Mouse (Mus musculus) midbrain, embryonic 14.5 days (tissue): ENCODE data around the gene Aqr. TPM values are rescaled to one million over a fixed set of nuclear protein-coding genes. Genes with fewer than 3 reads are reported as not detected.

ENCODE experiments used
- ATAC-seq: fragments of 200-750 bp; cut with Nextera tagmentation; 2 replicates; pipeline ENCODE4 v1.8.0; 2017; ENCODE audit warnings: moderate number of reproducible peaks, moderate library complexity; ENCODE audit not compliant: low FRiP score, low TSS enrichment
- DNase-seq: peaks from one replicate; pipeline ENCODE4 v3.0.0-alpha.2; 2015
- H3K27ac ChIP-seq: fragments of 300-500 bp; sonication (generic); replicated peaks from 2 replicates; pipeline ENCODE4 v1.5.1; 2014; ENCODE audit warnings: mild to moderate bottlenecking, low read depth, low read length, moderate library complexity
- H3K27me3 ChIP-seq: fragments of 300-500 bp; sonication (generic); 2 replicates; pipeline ENCODE4 v1.6.1; 2014; ENCODE audit warnings: low read length, control low read depth, mixed read lengths; ENCODE audit not compliant: control insufficient read depth, insufficient read depth
- H3K36me3 ChIP-seq: fragments of 300-500 bp; sonication (generic); 2 replicates; pipeline ENCODE4 v1.6.1; 2014; ENCODE audit warnings: low read length, control low read depth; ENCODE audit not compliant: control insufficient read depth, insufficient read depth
- H3K4me1 ChIP-seq: fragments of 300-500 bp; sonication (generic); 2 replicates; pipeline ENCODE4 v1.6.1; 2014; ENCODE audit warnings: mild to moderate bottlenecking, antibody characterized with exemption, low read length, control low read depth; ENCODE audit not compliant: control insufficient read depth, insufficient read depth
- H3K4me2 ChIP-seq: fragments of 300-500 bp; sonication (generic); 2 replicates; pipeline ENCODE4 v1.6.1; 2014; ENCODE audit warnings: mild to moderate bottlenecking, low read length, moderate library complexity
- H3K4me3 ChIP-seq: fragments of 300-500 bp; sonication (generic); replicated peaks from 2 replicates; pipeline ENCODE4 v1.5.1; 2014; ENCODE audit warnings: low read depth, low read length
- H3K9ac ChIP-seq: fragments of 300-500 bp; sonication (generic); replicated peaks from 2 replicates; pipeline ENCODE4 v1.6.1; 2014; ENCODE audit warnings: mild to moderate bottlenecking, low read length, moderate library complexity
- H3K9me3 ChIP-seq: fragments of 300-500 bp; sonication (generic); 2 replicates; pipeline ENCODE4 v1.6.1; 2016; ENCODE audit warnings: low read length, control low read depth, mixed read lengths; ENCODE audit not compliant: control insufficient read depth
- WGBS: fragments of 180-500 bp; shearing (Covaris S2); extraction: QIAGEN DNeasy Blood & Tissue Kit; methylation state at CpG from one replicate; pipeline ENCODE4 v1.1.7; 2014; 5-methylcytosine and 5-hydroxymethylcytosine counted together
- polyA plus RNA-seq: library from polyadenylated mRNA; unstranded; fragments of >200 nt; fragmentation: Nextera tagmentation; extraction: Ambion mirVana; gene quantifications from 2 replicates; pipeline ENCODE4 v1.2.1, GENCODE M21; 2014

Gene Aqr
- polyA plus RNA-seq, 1 experiment from 2014 or later = 54.3 TPM

DNA sequence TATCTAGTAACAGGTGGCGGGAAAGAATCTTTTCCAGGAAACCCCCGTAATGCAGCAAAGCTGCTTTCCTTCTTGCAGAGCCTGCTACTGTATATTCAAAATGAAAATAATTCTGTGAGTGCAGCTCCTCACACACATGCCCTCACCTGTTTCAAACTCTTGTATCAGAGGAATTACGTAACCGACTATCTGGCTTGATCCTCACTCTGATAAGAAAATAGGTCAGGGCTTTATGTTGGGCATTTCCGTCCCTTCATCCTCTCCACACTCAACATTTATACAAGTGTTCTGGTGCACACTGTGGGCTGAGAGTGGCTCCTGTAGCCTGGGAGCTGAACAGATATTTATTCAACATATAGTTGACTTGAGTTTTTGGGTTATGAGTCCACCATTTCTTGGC, 87.7 kb downstream of the Aqr start:
- Histone ChIP-seq H3K9ac (no peak overlapping the region), H3K9me3 (no peaks in the 10 kb centered on the region), H3K4me3 (no peak overlapping the region), H3K27ac (no peak overlapping the region), H3K4me2 (no peak overlapping the region), H3K36me3 (peaks cover 47% of the 10 kb centered on the region), H3K4me1 (no peaks in the 10 kb centered on the region), H3K27me3 (no peaks in the 10 kb centered on the region)
- 96% methylated on average over 5 of the region's 5 CpGs for WGBS
- ATAC-seq (no peak), DNase-seq (no peak)

DNA sequence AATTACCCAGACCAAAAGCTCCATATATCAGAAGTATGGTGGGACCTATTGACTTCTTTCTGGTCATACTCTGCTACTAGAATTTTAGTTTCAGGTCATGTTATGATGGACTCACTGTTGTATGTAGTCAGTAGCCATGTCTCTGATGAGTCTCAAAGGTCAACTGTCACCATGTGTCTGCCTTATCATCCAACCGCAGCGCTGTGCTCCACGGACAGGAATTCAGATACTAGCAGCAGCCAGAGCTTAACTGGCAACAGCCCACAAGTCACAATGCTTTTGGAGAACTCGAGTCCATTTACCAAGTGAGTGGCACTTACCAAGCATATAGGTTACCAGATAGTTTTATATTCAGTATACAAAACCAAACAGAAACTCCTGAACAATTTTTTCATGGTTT, 89.2 kb downstream of the Aqr start:
- peaks cover 34% of the 10 kb centered on the region for H3K36me3 ChIP-seq
- no peaks in the 10 kb centered on the region for H3K9me3 ChIP-seq
- no peak overlapping the region for H3K9ac ChIP-seq
- no peak overlapping the region for H3K4me3 ChIP-seq
- H3K4me2 ChIP-seq = no peak overlapping the region
- H3K27me3 ChIP-seq = no peaks in the 10 kb centered on the region
- no peak for DNase-seq
- WGBS = 96% methylated on average over 4 of the region's 4 CpGs
- ATAC-seq = no peak
- no peak overlapping the region for H3K27ac ChIP-seq
- no peaks in the 10 kb centered on the region for H3K4me1 ChIP-seq

DNA sequence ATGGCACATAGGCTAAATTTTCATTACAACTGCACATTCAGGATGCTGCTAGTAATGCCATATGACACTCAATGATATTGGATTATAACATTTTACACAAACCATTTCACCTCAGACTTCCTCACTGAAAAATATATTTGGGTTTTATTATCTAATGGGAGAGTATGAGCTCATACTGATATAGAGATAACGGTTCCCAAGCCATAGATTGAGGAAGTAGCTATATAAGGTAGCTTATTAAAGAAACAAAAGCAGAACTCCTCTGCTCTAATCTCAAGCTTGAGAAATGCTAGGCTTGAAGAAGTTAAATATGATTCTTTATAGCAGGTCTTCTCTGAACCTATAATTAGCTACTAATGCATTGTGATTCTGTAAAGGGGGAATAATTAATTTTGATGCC, 90.3 kb downstream of the Aqr start:
- 93% methylated on average over 1 of the region's 1 CpGs for WGBS
- no peak for ATAC-seq
- Histone ChIP-seq H3K9ac (no peak overlapping the region), H3K4me1 (no peaks in the 10 kb centered on the region), H3K27me3 (no peaks in the 10 kb centered on the region), H3K4me3 (no peak overlapping the region), H3K4me2 (no peak overlapping the region), H3K27ac (no peak overlapping the region), H3K36me3 (peaks cover 24% of the 10 kb centered on the region), H3K9me3 (no peaks in the 10 kb centered on the region)
- DNase-seq = no peak

DNA sequence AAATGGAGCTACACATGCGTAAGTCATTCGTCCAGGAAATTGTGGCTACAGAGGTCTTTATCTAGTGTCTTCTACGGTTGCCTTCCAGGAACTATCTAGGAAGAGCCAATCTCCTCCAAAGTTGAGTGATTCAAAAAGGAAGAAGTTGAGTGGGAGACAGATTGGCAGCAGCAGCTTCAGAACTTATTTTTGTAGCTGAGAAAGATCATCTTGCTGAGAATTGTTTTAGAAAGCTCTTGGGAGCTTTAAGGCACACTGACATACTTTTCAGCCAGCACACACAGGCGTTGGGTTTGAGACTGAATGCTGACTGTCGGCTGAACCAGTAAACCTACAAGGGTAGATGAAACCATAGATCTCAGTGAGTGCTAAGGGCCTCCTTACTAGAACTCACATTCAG, 91.5 kb downstream of the Aqr start:
- Histone ChIP-seq H3K4me2 (no peak overlapping the region), H3K27me3 (no peaks in the 10 kb centered on the region), H3K9ac (no peak overlapping the region), H3K9me3 (no peaks in the 10 kb centered on the region), H3K27ac (no peak overlapping the region), H3K4me3 (no peak overlapping the region), H3K36me3 (peaks cover 12% of the 10 kb centered on the region), H3K4me1 (no peaks in the 10 kb centered on the region)
- DNase-seq (no peak), ATAC-seq (no peak)
- WGBS = 97% methylated on average over 5 of the region's 5 CpGs

DNA sequence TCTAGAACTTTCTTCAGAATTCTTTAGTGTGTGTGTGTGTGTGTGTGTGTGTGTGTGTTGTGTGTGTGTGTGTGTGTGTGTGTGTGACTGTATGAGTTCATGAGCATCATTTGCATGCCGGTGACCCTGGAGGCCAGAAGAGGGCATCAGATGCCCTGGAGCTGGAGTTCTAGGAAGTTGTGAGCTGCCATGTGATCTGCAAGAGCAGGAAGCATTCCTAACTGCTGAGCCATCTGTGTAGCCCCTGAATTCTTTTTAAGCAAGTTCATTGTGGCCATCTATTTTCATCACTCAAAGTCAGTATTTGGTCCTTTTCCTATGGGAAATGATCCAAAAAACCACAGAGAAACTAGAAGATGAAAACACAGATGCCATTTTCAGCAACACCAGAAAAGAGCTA, 92.1 kb downstream of the Aqr start:
- no peak for DNase-seq
- Histone ChIP-seq H3K9ac (no peak overlapping the region), H3K4me1 (no peaks in the 10 kb centered on the region), H3K4me2 (no peak overlapping the region), H3K9me3 (no peaks in the 10 kb centered on the region), H3K4me3 (no peak overlapping the region), H3K27ac (no peak overlapping the region), H3K36me3 (peaks cover 6% of the 10 kb centered on the region; the same call in 1 of the 2 replicates), H3K27me3 (no peaks in the 10 kb centered on the region)
- WGBS = 100% methylated on average over 1 of the region's 1 CpGs
- ATAC-seq = no peak

DNA sequence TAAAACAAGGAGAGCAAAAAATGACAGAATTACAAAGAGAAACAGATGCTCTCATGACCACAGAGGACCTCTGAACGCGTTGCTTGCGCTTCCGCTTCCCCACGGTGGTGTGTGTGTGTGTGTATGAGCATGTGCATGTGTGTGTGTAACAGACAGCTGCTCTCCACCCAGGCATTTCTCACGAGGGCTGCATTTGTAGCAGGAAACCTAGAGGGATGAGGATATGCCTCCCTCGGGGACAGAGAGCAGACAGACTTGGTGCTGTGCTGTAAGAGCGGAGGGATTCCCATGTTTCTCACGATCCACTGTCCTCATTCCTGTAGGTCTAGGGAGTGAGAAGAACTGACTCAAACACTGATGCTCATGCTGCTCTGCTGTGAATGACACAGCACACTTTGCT, 93.2 kb downstream of the Aqr start:
- no peak overlapping the region for H3K27ac ChIP-seq
- H3K9me3 ChIP-seq = no peaks in the 10 kb centered on the region
- H3K9ac ChIP-seq = no peak overlapping the region
- no peaks in the 10 kb centered on the region for H3K36me3 ChIP-seq
- 68% methylated on average over 9 of the region's 9 CpGs for WGBS
- ATAC-seq (no peak), DNase-seq (peak; percentile 11)
- H3K27me3 ChIP-seq = no peaks in the 10 kb centered on the region
- H3K4me3 ChIP-seq = no peak overlapping the region
- no peaks in the 10 kb centered on the region for H3K4me1 ChIP-seq
- H3K4me2 ChIP-seq = no peak overlapping the region

DNA sequence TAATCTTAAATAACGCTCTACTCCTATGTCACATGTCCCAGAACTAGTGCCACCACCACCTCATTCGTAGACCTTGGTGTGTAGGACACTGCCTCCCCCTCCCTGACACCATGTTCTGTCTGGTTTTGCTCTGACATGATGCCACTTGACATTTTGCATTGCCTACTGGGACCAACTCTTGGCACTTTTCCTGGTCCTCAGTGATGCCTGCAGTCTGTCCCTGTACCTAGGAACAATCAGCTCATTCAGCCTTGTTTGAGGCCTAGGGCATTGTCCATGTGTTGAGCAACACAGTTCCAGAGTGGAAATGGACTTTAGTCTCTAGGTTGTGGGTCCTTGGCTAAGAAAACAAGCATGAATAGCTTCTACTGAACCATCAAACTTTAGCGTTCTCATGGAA, 97.0 kb downstream of the Aqr start:
- Histone ChIP-seq H3K4me3 (no peak overlapping the region), H3K36me3 (no peaks in the 10 kb centered on the region), H3K4me1 (no peaks in the 10 kb centered on the region), H3K27me3 (no peaks in the 10 kb centered on the region), H3K27ac (no peak overlapping the region), H3K9me3 (no peaks in the 10 kb centered on the region), H3K4me2 (no peak overlapping the region), H3K9ac (no peak overlapping the region)
- DNase-seq = no peak
- 89% methylated on average over 3 of the region's 3 CpGs for WGBS
- no peak for ATAC-seq

DNA sequence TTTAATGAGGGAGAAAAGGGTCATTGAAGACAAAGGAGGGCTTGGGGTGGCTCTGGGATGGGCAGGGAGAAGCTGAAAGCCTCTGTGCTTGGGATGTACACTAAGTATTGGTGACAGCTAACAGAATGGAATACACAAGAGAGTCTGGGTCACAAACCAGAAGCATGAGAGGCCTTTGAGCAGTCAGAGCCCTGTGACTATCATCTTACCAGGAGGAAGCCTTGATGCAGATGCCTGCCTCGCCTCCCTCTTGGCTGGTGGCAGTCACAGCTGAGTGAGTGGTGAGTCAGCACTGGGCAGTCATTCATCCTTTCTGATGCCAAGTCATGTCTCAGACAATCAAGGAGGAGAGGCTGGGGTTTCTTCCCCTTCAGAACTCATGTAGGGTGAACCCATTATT, 99.6 kb downstream of the Aqr start:
- H3K27ac ChIP-seq = no peak overlapping the region
- no peak overlapping the region for H3K4me3 ChIP-seq
- H3K27me3 ChIP-seq = no peaks in the 10 kb centered on the region
- ATAC-seq (no peak), DNase-seq (no peak)
- no peaks in the 10 kb centered on the region for H3K4me1 ChIP-seq
- no peak overlapping the region for H3K9ac ChIP-seq
- no peaks in the 10 kb centered on the region for H3K36me3 ChIP-seq
- WGBS = 75% methylated on average over 1 of the region's 1 CpGs
- no peaks in the 10 kb centered on the region for H3K9me3 ChIP-seq
- no peak overlapping the region for H3K4me2 ChIP-seq

DNA sequence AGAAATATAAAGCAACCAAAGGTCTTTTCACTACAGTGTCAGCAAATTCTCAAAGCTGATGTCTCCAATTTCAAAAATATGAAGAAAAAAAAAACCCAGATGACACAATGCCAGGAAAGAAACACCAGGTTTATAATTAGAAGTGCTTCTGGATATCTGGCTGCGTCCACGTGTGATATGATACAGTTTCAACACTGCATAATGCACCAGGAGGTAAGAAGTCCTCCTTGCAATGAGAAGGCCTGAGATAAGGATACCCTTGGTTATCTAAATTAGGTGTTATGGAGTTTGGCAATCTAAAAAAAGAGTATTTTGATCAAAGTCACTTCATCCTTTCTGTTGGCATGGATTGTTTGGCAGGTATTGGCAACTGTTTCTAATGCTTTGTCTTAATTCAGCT, 114.9 kb downstream of the Aqr start:
- H3K9ac ChIP-seq = no peak overlapping the region
- no peaks in the 10 kb centered on the region for H3K27me3 ChIP-seq
- H3K4me1 ChIP-seq = no peaks in the 10 kb centered on the region
- H3K4me3 ChIP-seq = no peak overlapping the region
- no peak overlapping the region for H3K27ac ChIP-seq
- no peaks in the 10 kb centered on the region for H3K9me3 ChIP-seq
- ATAC-seq (no peak), DNase-seq (no peak)
- no peak overlapping the region for H3K4me2 ChIP-seq
- no peaks in the 10 kb centered on the region for H3K36me3 ChIP-seq
- 92% methylated on average over 2 of the region's 2 CpGs for WGBS
